Mouse (Mus musculus) lung, postnatal 25 days (tissue): ENCODE results near the gene Phactr1.
A peak's percentile ranks its signal among the peaks of the same experiment; 100 is the strongest.

Source experiments
- DNase-seq: peaks from one replicate; pipeline ENCODE4 v3.0.0; 2022; ENCODE audit warnings: low spot score

The Phactr1 gene

DNA sequence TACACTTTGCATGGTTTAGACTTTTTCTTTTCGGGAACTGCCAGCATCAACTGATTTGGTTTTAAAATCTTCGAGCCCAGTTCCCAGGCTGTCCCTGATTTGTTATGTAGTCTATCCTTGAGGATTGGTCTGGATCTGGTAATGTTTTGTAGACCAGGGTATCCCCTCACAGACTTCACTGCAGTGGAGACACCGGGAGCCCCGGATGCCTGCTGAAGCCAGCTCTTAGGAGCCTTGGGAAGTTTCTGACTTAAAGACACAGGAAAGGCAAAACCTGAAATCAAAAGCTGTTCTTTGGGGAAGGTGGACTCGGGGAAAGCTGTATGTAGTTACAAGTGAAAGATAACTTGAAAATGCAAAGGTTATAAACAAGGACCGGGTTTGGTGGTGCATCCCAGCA, 186.6 kb downstream of the Phactr1 start:
- no peak for DNase-seq

DNA sequence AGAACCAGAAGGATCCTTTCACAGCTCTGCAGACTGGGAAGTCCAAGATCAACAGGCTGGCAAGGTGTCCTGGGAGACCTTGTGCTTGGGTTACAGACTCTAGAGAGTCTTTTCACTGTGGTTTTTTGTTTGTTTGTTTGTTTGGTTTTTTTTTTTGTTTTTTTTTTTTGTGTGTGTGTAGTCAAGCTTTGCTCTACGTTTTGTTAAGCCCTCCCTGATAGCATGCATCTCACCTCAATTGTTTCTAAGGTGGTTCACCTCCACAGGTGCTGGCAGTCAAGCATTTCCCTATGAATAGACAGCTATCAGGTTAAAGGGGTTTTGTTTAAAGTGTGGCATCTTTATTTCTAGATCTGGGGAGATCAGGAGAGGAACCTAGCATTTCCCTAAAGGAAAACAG, 191.7 kb downstream of the Phactr1 start:
- DNase-seq: no peak

DNA sequence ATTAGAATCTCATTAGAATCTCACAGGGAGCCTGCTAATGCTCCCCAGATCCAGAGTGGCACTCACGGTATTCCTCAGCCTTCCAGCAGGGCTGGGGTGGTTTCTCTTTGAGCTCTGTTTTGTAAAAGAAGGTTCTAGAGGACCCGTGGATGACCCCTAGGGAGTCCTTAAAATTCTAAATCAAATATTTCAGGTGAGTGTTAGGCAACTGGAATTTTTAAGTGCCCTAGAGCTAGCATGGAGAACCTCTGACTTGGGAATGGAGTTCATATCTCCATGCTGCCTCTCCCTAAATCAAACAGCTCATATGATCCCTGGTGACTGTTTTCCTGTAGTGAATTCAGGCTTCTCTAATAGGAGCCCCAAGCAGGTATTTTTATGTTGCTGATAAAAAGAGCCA, 197.9 kb downstream of the Phactr1 start:
- peak; percentile 77 for DNase-seq

DNA sequence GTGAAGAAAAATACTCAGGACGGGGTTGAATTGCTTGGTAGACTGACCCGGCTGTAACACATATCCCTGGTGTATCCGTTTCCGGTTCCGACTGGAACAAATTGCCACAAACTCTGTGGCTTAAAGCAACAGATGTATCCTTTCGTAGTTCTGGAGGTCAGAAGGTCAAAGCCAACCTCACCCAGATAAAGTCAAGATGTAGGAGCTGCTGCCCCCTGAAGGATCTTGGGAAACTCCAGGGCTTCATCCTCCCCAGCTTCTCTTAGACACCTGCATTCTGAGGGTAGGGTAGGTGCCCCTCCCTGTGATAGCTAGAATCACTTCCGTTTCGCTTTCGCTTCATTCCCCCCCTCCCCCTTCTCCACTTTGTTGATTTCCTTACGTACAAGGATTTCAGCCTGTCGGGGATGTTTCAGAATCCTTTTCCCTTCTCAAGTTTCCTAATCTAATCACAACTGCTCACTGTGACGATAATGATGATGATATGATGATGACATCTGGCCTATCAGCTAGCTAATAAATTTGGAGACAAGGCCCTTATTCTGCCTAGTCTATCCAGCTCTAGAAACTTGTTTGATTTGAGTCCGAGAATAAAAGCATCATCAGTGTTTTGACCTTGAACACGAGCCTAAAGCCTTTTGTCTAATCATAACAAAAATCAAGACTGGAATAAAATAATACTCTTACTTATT, 203.8 kb downstream of the Phactr1 start:
- peak; percentile 29 for DNase-seq

DNA sequence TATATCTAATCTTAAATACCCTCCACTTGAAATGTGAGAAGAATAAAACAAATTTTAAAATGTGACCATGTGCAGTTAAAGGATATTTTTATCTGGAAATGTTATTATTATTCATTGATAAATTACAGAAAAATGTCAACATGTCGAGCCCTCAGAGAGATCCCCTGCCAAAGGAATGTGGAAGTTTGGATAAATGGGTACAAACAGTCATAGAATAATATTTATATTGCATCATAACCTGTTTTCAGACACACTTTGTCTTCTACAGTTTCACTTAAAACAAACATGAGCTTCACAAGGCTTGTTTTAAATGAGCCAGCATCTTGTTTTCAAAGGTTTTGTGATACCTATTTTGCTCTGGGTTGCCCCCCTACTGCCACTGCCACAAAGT, 204.3 kb downstream of the Phactr1 start:
- peak; percentile 50 for DNase-seq

DNA sequence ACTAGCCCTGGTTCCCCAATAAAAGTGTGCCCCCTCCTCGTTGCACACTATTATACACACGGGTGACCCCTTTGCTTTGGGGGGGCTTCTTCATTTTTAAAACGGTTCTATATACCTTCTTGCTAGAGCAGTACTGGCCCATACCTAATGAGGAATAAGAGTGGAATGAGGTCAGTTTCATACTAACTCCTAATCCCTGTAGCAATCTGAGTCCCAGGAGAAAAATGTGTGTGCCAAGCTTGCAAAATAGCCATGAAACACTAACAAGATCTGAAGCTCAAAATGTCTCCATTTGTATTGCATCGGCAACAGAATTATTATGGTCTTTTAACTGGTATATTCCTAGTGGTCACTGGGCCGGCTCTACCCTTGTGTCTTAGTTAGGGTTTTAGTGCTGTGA, 207.3 kb downstream of the Phactr1 start:
- DNase-seq: no peak

DNA sequence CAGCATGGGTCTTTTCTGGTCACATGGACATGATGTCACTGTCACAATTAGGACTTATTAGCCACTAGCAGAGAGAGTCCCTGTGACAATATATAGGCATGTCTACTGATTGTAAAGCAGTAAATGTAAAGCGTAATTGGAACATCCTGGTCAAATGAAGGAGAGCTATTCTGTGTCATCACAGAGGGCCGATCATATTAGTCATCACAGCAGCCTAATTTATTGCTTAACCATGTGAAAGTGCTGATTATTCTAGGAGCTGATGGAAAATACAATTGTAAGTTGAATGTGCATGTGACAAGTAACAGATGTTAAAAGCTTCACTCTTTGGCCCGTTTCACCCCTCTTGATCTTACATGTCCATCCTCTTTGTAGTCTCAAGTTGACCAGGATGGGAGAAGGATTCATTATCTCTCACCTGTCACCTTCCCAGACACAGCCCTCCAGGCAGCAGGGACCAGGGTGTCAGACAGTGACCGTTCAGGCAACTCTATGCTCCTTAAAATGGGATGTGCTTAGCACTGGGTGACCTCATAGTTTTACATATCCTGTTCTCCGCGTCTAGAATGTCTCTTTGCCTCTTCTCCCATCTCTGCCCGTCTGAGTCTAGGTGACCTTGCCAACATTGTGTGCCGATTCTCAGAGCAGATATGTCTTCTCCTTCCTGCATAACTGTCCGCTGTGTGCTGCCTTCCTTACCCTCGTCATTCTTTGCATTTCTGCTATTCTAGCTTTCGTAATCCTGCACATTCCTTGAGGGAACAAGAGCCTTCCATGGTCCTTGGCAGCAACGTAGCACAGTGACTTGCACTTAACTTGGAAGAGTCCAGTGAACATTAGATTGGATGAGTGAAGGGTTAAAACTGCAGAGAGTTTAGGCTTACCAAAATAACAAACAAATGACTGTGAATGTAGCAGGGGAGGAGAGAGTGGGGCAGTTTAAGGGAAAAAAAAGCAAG, 209.4 kb downstream of the Phactr1 start:
- peak; percentile 74 for DNase-seq

DNA sequence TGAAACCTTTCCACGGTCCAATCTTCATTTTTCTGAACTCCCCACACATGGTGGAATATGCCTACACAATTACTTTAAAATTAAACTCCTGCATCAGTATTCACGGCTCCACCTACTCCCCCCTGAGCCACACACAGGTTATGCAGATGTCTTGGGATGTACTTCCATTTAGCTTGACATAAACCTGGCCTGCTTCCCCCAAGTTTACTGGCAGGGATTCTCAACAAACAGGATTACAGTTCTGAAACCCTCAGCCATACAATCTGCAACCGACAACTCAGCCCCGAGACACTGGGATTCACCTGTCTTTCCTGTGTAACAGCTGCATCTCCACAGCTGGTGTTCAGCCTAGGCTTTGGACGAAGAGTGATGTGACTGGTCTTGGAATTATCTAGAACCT, 210.2 kb downstream of the Phactr1 start:
- no peak for DNase-seq

DNA sequence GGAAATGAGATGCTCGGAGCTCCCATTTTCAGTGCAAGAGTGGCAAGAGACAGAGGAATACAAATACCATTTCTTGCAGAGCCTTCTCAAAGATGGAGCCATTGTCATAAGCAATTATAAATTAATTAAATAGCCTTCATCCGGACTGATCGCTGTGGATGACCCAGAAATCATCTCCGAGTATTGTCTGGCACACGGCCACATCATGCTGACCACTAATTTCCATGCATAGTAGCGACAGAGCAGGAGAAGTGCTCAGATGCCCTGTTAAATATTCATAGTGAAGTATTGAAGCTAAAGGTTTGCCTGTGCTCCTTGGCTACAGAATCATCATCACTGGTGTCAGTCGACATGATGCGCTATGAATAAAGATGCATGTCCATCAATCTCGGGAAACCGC, 213.6 kb downstream of the Phactr1 start:
- DNase-seq: no peak

DNA sequence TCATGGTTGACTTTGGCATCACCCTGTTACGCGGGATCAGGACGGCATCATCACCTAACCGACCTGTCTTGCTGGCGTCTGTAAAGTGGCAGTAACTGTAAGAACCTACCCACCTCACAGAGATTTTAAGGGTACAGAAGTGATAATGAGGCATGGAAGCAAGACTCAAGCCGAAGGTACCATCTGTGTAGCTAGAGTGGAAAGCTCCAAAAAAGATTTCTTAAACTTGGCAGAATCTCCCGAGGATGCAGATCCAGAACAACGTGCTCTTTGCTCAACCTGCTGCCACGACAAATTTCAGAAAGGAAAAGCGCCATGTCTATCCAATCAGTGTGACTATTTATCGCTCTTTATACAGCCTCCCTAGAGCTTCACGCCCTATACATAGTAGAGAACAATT, 214.2 kb downstream of the Phactr1 start:
- no peak for DNase-seq

DNA sequence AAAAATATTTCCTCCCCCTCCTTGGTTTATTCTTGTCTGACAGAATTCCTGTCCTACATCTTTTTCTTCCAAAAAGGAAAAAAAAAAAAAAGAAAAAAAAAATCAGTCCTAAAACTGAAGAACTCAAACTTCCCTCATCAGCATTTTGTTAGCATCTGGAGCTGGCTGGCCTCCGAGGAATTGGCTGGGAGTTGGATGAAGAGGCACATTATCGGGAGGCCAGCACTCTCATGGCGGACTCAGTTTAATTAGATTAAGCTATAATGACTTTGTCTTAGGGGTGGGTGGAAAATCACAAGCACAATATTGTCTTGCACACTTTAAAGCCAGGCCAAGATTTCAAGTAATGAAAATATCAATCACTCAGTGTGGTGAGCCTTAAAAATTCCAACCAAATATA, 215.6 kb downstream of the Phactr1 start:
- no peak for DNase-seq

DNA sequence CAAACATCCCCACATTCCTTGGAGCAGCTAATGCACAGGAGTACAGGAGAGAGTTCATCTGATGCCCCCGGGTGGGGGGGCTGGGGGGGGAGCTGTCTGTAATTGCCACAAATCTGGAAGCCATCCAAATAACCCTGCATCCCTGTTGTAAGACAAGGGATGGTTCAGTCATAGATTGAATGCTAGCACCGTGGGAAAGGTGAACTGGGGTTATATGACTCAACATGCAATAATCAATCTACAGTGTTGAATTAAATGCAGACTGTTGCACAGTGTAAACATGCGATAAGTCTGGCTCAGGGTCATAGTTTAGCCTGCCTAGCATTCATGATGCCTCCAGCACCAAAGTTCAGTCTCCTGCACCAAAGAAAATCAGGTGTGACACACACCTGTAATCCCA, 219.2 kb downstream of the Phactr1 start:
- no peak for DNase-seq

DNA sequence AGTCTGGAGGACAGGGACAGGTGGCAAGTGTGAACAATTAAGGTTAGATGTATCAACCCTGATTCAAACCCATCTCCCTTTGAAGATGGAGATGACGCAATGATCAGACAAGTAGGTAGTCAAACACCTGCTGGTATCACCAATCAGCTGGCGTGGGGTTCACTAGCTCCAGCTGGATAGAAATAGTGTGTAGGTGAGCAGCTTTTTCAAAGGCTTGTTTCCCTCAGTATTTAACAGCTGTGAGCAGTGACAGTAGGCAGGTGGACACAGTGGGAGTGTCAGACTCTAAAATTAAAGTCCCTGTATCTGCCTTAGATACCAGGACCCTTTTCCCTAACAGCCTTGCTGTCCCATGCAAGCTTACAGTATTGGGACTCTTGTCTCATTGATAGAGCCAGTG, 221.4 kb downstream of the Phactr1 start:
- no peak for DNase-seq

DNA sequence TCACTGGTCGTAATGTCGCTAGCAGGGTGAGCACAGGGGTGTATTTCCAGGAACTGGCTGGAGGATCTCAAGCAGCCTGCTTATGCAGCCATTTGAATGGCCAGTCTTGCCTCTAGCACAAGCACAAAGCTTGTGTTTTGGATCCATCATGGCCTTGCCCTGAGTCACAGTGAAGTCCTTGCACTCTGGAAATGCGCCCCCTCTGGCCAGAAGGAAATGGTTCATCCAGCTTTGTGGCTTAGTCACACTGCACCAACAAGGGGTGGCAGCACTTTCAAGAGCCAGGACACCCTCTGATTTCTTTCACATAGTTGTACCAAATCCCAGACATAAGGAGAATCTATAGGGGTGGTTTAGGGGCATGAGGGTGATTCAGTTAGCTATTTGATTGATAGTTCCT, 222.4 kb downstream of the Phactr1 start:
- no peak for DNase-seq

DNA sequence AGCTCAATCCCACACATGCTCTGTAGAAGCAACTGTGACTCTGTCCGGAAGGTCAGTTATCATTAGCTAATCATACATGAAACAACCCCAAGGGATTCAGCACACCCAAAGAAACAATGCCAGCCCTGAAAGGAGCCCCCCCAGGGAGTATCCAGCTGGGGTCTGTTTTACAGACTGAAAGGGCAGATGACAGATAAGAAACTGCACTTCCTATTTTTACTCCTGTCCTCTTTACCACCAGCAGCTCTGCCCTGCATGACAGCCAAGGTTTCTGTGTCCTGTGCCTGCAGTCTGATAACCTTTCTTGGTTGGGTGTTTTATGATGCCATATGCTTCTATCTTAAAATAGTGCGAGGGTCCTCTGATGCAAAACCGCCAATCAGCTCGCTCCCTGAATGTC, 225.4 kb downstream of the Phactr1 start:
- no peak for DNase-seq

DNA sequence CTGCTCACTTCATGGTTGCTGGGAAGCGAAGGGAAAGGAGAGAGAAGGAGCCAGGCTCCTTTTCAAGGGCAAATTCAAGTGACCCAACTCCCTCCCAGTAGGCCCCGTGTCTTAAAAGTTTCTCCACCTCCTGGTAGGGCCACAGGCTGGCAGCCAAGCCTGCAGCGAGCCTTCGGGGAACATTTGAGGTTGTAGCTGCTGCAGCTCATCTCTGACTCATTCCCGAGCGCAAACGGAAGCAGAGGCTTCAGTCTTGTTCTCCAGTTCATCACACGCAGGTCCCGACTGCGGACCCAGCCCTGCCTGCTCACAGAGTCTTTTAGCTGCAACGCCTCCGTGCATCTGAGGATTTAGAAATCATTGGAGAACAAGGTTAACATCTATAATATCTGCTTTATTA, 226.6 kb downstream of the Phactr1 start:
- no peak for DNase-seq

DNA sequence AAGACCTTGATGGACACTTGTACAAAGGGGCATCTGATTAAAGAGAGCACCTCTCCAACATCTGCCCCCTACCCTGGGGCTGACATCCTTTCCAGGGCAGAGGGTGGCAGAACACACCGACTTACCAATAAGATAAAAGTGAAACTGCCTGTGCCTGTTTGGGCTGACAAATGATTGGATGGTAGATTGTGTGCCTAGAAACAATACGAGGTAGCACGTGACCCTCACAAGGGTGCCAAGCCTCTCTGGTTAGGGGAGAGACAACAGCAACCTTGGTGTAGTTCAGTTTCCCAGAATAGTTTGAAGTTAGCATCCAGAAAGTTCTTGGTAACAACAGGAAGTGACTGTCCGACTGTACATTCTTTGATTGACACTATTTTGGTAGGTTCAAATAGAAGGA, 234.7 kb downstream of the Phactr1 start:
- DNase-seq: no peak

DNA sequence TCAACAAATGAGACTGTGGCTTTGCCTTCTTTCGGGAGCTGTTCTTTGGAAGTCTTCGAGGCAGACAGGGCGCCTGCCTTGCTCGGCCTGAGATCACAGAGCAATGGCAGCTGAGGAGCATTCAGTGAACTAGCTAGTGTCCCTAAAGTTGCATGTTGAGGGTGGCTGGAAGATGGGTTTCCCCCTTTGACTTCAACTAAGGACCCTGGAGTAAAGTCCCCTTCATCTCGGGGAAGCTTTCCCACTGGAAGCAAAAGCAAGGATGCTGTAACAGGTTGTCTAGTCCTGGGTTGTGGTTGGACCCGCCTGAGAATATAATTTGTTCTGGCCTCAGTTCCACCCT, 235.4 kb downstream of the Phactr1 start:
- DNase-seq: no peak

DNA sequence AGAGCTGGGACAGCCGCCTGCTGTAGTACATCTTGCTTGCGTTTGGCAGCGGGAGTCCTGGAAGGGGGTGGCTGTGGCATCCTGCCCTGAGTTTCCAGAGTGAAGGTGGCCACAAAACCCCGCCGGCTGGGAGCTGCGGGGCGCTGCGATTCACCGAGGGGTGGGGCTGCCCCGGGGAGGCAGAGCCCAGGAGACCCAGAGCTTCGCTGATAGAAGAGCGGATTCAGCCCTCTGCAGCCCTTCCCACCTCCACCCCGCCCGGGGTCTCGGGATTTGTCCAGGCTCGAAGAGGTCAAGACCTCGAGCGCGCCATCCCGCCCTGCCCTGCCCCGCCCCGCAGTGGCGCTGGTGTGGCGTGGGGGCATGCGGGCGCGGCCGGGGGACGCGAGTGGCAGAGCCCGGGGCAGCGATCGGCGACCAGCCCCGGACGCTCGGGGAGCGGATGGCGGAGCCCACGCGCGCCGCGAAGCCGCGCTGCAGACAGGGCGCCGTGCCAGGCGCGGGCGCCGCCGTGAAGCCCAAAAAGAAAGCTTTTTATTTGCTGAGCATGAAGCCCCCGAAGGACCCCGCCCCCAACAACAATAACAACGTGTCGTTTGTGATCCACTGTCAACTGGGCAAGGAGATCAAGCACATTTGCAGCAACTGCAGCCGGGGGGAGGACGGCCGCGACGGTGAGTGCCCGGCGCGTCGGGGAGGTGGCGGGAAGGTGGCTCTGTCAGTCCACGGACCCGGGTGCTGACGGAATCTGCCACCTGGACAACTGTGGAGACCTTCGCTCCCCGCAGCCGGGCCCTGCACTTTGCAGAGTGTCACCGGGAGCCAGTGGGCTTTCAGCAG, 236.0 kb downstream of the Phactr1 start:
- peak; percentile 32 for DNase-seq

DNA sequence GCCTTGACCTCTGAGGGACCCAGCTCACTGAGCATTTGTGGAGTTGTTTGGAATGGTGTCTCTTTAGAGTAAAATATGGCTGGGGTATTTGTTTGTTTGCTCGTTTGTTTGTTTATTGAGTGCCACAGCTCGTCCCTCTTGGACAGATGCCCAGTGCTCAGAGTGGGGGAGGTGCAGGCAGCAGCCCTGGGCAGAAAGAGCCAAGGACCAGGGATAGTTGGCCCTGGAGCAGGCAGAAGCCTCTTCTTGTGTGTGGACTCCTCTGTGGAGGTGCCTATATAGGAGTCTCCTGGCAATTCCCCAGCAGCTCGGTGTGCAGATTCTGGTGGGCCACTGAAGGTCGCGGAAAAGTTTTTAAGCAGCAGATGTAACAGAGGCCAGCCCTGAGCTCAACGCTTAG, 236.8 kb downstream of the Phactr1 start:
- peak; percentile 16 for DNase-seq

DNA sequence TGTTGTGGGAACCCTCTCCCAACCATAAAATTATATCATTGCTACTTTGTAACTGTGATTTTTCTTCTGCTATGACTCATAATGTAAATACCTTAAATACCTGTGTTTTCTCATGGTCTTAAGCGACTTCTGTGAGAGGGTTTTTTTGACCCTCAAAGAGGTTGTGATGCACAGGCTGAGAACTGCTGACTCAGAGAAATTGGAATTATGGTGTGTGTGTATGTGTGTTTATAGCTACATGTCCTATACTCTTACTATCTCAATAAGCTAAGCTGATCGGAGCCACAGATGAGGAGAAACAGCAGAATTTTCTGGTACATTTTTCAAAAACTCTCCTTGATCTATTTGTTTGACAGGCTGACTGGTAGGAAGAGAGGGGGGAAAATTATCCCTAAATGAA, 239.6 kb downstream of the Phactr1 start:
- no peak for DNase-seq

DNA sequence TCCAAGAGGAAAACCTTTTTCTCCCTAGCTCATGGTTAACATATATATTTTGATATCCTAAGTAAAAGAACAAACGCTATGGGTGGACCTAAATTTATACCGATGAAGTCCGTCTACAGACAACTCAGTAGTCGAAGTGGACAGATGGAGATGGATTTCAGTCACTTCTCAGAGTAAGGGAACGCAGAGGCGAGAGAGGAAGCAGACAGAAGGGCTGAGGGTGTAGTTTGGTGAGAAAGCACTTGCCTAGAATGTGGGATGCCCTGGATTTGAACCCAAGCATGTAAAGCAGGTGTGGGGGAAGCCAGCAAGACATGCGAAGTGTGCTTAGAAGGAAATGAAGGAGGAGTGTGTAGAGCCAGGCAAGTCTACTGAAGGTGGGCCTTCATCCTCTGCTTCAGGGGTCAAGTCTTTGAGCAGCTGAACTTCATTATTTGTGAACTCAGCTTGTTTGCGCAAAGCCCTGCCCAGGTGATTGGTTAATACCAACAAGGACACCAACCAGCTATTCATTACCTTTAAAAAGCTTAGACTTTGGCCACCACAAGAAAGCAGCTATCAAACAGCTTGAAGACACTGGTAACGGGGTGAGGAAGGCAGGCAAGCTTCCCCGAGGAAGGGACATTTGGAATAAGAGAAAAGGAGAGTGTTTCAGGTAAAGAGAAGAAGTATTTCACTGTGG, 241.5 kb downstream of the Phactr1 start:
- no peak for DNase-seq
